Mouse (Mus musculus) hindbrain, embryonic 13.5 days (tissue): ENCODE data around the gene Gls. TPM values are rescaled to one million over a fixed set of nuclear protein-coding genes. Genes with fewer than 3 reads are reported as not detected.
A peak's percentile ranks its signal among the peaks of the same experiment; 100 is the strongest.

ENCODE experiments used
- ATAC-seq: fragments of 200-750 bp; cut with Nextera tagmentation; 2 replicates; pipeline ENCODE4 v1.8.0; 2017; ENCODE audit warnings: moderate TSS enrichment; ENCODE audit not compliant: low FRiP score
- H3K27ac ChIP-seq: fragments of 300-500 bp; sonication (generic); 2 replicates; pipeline ENCODE4 v1.5.1; 2015; ENCODE audit warnings: inconsistent platforms, mild to moderate bottlenecking, moderate library complexity
- H3K27me3 ChIP-seq: fragments of 300-500 bp; sonication (generic); 2 replicates; pipeline ENCODE4 v1.6.1; 2015; ENCODE audit warnings: mild to moderate bottlenecking, inconsistent platforms
- H3K36me3 ChIP-seq: fragments of 300-500 bp; sonication (generic); 2 replicates; pipeline ENCODE4 v1.6.1; 2015; ENCODE audit warnings: mild to moderate bottlenecking, inconsistent platforms
- H3K4me1 ChIP-seq: fragments of 300-500 bp; sonication (generic); replicated peaks from 2 replicates; pipeline ENCODE4 v1.6.1; 2015; ENCODE audit warnings: inconsistent platforms
- H3K4me2 ChIP-seq: fragments of 300-500 bp; sonication (generic); 2 replicates; pipeline ENCODE4 v1.6.1; 2015; ENCODE audit warnings: inconsistent platforms, mild to moderate bottlenecking, moderate library complexity
- H3K4me3 ChIP-seq: fragments of 300-500 bp; sonication (generic); 2 replicates; pipeline ENCODE4 v1.5.1; 2015; ENCODE audit warnings: mild to moderate bottlenecking, inconsistent platforms
- H3K9ac ChIP-seq: fragments of 300-500 bp; sonication (generic); 2 replicates; pipeline ENCODE4 v1.6.1; 2015; ENCODE audit warnings: mild to moderate bottlenecking, inconsistent platforms
- H3K9me3 ChIP-seq: fragments of 300-500 bp; sonication (generic); 2 replicates; pipeline ENCODE4 v1.6.1; 2016; ENCODE audit warnings: inconsistent platforms
- WGBS: fragments of 180-500 bp; shearing (Covaris S2); methylation state at CpG from one replicate; pipeline ENCODE4 v1.1.7; 2015; 5-methylcytosine and 5-hydroxymethylcytosine counted together
- polyA plus RNA-seq: library from polyadenylated mRNA; unstranded; fragments of >200 nt; fragmentation: Nextera tagmentation; extraction: Ambion mirVana; gene quantifications from 2 replicates; pipeline ENCODE4 v1.2.1, GENCODE M21; 2015

The Gls gene
- 25.4 and 29.0 TPM in 2 replicates for polyA plus RNA-seq

GRCm38 (mm10) chr1:52233143-52233713 is at the start of gene Gls:
TSS of gene Gls (minus strand) at chr1:52233232.
- Histone ChIP-seq H3K9me3 (no peaks in the 10 kb centered on the region), H3K27me3 (0 out of 2 replicates have a peak, but pooled peaks cover 3% of the 10 kb centered on the region), H3K4me2 (peak within 1 kb of the TSS; percentile 69), H3K4me1 (peaks cover 15% of the 10 kb centered on the region), H3K4me3 (peak within 1 kb of the TSS; percentile 96), H3K36me3 (no peaks in the 10 kb centered on the region), H3K27ac (peak within 1 kb of the TSS; percentile 98), H3K9ac (peak within 1 kb of the TSS; percentile 96)
- ATAC-seq = peak; percentile 100
- WGBS = under 1% methylated on average over 45 of the region's 46 CpGs

DNA sequence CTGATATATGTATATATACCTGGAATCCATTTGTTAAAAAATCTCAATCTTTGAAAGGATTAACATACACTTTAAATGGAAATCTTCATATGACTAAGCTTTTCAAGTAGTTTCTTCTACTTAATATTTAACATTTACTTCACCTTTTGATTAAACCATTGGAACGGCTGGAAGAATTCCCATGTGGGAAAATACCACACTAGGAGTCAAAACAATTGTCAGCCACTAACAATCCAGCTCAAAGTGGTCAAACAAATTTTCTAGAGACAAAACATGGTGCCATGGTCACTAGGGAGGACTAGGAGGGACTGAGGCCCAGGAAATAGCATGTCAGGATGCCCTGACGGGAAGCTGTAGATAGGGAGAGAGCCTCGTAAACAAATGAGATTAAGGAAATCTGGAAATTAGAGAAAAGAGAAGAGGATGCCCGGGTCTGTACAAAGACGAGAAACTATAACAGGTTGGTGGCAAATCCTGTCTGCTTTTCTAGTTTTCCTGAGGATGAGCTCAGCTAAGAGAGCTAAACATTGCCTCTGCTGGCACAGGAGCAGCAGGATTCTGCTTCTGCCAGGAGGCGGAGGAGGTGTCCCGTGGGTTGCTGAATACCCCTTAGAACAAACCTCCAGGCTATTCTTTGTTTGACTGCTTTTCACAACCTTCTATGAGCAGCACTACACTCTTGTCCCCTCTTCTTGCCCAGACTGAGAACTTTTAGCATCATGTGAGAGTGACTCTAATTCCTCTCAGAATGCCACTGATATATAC is 47.0 kb upstream of the Gls start:
- H3K36me3 ChIP-seq = no peaks in the 10 kb centered on the region
- no peaks in the 10 kb centered on the region for H3K27me3 ChIP-seq
- H3K4me3 ChIP-seq = no peak overlapping the region
- WGBS = 58% methylated on average over 7 of the region's 7 CpGs
- no peak overlapping the region for H3K4me2 ChIP-seq
- peaks cover 6% of the 10 kb centered on the region for H3K4me1 ChIP-seq
- no peak overlapping the region for H3K27ac ChIP-seq
- 0 out of 2 replicates have a peak, but pooled peaks cover 5% of the 10 kb centered on the region for H3K9me3 ChIP-seq
- no peak overlapping the region for H3K9ac ChIP-seq
- ATAC-seq = no peak

DNA sequence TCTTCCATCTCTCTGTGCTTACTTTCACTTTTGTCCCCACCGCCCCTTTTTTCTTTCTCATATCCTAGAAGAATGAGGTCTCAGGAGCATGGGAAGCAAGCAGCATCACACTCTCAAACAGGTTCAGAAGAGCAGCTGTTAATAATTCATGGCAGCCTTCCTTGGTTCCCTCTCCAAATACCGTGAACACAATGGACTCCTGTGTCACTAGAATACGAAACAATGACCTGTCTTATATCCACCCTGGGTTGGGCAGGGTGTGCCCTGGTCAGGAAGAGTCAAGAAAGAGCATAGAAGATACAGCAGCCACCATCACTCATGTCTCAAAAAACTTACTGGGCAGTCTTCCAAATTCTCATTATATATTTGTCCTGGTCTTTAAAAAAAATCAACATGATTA is 46.3 kb upstream of the Gls start:
- no peak for ATAC-seq
- 45% methylated on average over 3 of the region's 3 CpGs for WGBS
- Histone ChIP-seq H3K9me3 (0 out of 2 replicates have a peak, but pooled peaks cover 5% of the 10 kb centered on the region), H3K9ac (no peak overlapping the region), H3K4me2 (no peak overlapping the region), H3K4me3 (no peak overlapping the region), H3K27ac (no peak overlapping the region), H3K36me3 (no peaks in the 10 kb centered on the region), H3K27me3 (no peaks in the 10 kb centered on the region), H3K4me1 (peaks cover 6% of the 10 kb centered on the region)

GRCm38 (mm10) chr1:52278073-52278472 is 45.0 kb upstream of the Gls start:
- no peak overlapping the region for H3K4me2 ChIP-seq
- no peak overlapping the region for H3K27ac ChIP-seq
- 0 out of 2 replicates have a peak, but pooled peaks cover 5% of the 10 kb centered on the region for H3K9me3 ChIP-seq
- no peak for ATAC-seq
- WGBS = 82% methylated on average over 6 of the region's 6 CpGs
- H3K36me3 ChIP-seq = no peaks in the 10 kb centered on the region
- H3K4me1 ChIP-seq = peaks cover 6% of the 10 kb centered on the region
- H3K4me3 ChIP-seq = no peak overlapping the region
- H3K9ac ChIP-seq = no peak overlapping the region
- H3K27me3 ChIP-seq = no peaks in the 10 kb centered on the region

DNA sequence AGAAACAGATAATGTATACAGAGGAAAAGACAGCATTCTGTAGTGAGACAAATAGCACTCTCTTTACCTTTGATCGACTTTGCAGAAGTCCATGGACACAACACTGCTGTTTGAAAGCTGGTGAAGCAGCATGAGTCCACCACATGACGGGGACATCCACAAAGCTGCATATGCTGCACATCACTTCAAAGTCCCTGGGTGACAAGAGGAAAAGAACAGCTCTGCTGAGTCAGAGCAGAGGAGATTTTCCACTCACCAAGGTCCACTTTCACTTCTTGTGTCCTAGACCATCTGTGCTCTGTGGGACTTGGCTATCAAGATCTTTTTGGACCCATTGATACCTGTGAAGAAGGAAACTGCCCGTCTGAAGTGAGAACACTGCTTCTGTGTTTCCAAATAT is 41.2 kb upstream of the Gls start:
- Histone ChIP-seq H3K9me3 (0 out of 2 replicates have a peak, but pooled peaks cover 5% of the 10 kb centered on the region), H3K27ac (no peak overlapping the region), H3K4me2 (no peak overlapping the region), H3K9ac (no peak overlapping the region), H3K4me3 (no peak overlapping the region), H3K27me3 (no peaks in the 10 kb centered on the region), H3K36me3 (no peaks in the 10 kb centered on the region), H3K4me1 (no peaks in the 10 kb centered on the region)
- ATAC-seq = no peak
- WGBS = 88% methylated on average over 3 of the region's 3 CpGs

DNA sequence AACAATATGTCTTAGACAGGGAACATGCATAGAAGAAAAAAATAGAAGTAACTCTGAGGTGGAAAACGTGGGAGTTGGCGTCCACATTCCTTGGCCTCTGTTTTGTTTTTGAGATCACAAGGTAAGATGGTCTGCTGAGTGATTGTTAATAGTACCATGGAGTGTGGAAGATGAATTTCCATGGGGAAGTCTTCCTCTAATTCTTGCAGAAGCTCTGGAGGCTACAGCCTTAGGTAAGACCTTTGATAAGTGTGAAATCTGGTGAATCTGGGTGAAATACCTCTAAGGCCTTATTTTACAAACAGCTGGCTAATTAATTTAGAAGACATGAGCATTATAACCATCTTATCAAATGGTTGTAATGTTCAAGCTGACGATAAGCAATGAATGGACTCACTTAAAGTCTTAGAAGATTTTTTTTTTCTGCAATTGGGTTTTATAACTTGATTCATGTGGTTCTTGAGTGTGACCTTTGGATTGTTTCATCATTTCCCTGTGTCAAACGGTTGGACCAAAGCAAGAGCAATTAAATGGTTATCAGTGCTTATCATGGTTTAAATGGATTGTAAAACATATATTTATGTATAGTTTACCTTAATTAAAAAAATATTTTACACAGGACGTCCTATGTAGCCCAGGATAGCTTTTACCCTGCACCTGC is 39.1 kb upstream of the Gls start:
- Histone ChIP-seq H3K4me2 (no peak overlapping the region), H3K4me3 (no peak overlapping the region), H3K36me3 (no peaks in the 10 kb centered on the region), H3K27ac (no peak overlapping the region), H3K27me3 (no peaks in the 10 kb centered on the region), H3K4me1 (no peaks in the 10 kb centered on the region), H3K9me3 (0 out of 2 replicates have a peak, but pooled peaks cover 5% of the 10 kb centered on the region), H3K9ac (no peak overlapping the region)
- WGBS = 80% methylated on average over 5 of the region's 5 CpGs
- ATAC-seq = no peak

DNA sequence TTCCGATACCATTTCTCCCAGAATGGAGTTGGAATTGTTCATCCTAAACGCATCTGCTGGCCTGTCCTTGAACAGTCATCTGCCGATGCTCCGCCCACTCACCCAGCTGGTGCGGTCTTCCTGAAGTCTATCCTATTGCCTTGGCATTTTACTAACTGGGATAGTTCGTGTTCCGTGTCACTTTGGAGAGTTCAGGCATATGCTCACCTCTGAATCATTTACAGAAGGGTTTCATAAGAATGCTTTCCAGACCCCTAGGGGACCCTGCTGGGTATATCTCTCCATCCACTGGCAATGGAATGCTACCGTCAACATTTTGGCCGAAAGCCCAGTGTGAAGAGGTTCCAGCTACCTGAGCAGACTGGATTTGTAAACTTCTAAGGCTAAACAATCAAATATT is 37.3 kb upstream of the Gls start:
- Histone ChIP-seq H3K27ac (no peak overlapping the region), H3K36me3 (no peaks in the 10 kb centered on the region), H3K9ac (no peak overlapping the region), H3K9me3 (no peaks in the 10 kb centered on the region), H3K4me2 (no peak overlapping the region), H3K27me3 (no peaks in the 10 kb centered on the region), H3K4me3 (no peak overlapping the region), H3K4me1 (no peaks in the 10 kb centered on the region)
- no peak for ATAC-seq
- 85% methylated on average over 9 of the region's 9 CpGs for WGBS

DNA sequence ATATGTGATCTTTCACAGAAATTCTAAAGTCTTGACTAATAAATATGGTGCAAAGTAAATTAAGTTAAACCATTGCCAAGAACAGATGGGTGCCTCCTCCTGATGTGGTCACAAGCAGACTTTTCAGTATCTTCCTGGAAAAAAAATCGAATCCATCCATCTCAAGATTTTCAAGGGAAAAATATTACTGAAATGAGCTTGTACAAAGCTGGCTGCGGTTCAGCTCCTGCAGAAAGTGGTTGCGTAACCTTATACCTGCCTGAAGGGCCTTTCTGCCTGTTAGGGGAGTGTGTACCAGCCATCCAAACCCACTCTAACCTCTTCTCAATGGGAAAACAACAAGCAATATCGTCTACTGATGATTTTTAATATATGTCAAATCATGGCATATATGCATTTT is 36.6 kb upstream of the Gls start:
- no peaks in the 10 kb centered on the region for H3K4me1 ChIP-seq
- no peaks in the 10 kb centered on the region for H3K27me3 ChIP-seq
- H3K9ac ChIP-seq = no peak overlapping the region
- no peaks in the 10 kb centered on the region for H3K9me3 ChIP-seq
- WGBS = 90% methylated on average over 4 of the region's 4 CpGs
- H3K4me2 ChIP-seq = no peak overlapping the region
- H3K4me3 ChIP-seq = no peak overlapping the region
- H3K27ac ChIP-seq = no peak overlapping the region
- no peak for ATAC-seq
- no peaks in the 10 kb centered on the region for H3K36me3 ChIP-seq

DNA sequence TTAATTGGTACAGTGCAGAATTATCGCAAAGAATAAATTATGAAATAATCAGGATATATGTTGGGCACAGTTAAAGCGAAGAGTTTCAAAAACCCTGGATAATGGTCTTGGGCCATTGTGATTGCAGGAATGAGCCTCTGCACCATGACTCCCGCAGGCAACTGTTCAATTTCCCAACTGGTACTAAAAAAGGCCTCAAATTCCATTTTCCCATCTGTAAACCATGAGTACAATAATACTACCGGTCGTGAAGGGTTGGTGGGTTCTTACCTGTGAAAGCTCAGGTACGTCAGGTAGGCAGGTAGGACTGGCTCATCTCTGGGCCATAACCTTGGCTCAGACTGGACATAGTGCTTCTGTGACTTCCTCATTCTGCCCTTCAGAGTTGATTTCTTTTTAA is 35.0 kb upstream of the Gls start:
- 89% methylated on average over 6 of the region's 6 CpGs for WGBS

DNA sequence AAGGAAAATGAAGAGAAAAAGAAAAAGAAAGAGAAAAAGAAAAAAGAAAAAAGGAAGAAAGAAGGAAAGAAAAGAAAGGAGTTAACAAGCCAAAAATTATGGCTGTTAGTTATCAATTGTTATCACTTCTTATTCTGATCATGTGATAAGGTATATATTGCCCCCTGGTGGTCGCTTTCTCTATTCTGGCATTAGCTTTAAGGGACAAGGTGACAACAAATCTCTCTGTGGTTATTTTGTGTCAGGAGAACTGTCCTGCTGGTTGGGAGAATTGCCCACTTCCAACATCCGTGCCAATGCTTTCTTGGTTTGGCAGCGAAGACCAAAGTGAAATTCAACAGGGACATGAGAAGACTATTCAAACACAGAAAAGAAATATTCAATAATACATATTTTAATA is 34.6 kb upstream of the Gls start:
- Histone ChIP-seq H3K36me3 (no peaks in the 10 kb centered on the region), H3K4me2 (no peak overlapping the region), H3K9me3 (no peaks in the 10 kb centered on the region), H3K27me3 (no peaks in the 10 kb centered on the region), H3K4me1 (no peaks in the 10 kb centered on the region), H3K9ac (no peak overlapping the region), H3K4me3 (no peak overlapping the region), H3K27ac (no peak overlapping the region)
- ATAC-seq = no peak
- 56% methylated on average over 3 of the region's 3 CpGs for WGBS

More for the DNA sequence above, 35.0 kb upstream of the Gls start:
- H3K9ac ChIP-seq = no peak overlapping the region
- H3K4me1 ChIP-seq = no peaks in the 10 kb centered on the region
- no peak for ATAC-seq
- H3K27me3 ChIP-seq = no peaks in the 10 kb centered on the region
- no peak overlapping the region for H3K4me3 ChIP-seq
- no peaks in the 10 kb centered on the region for H3K36me3 ChIP-seq
- no peaks in the 10 kb centered on the region for H3K9me3 ChIP-seq
- H3K4me2 ChIP-seq = no peak overlapping the region
- H3K27ac ChIP-seq = no peak overlapping the region

- WGBS = 81% methylated on average over 3 of the region's 3 CpGs
- no peaks in the 10 kb centered on the region for H3K27me3 ChIP-seq
- H3K27ac ChIP-seq = no peak overlapping the region
- H3K36me3 ChIP-seq = no peaks in the 10 kb centered on the region
- no peak overlapping the region for H3K4me3 ChIP-seq
- ATAC-seq = no peak
- H3K9me3 ChIP-seq = no peaks in the 10 kb centered on the region
- H3K4me1 ChIP-seq = no peaks in the 10 kb centered on the region
- H3K4me2 ChIP-seq = no peak overlapping the region
- no peak overlapping the region for H3K9ac ChIP-seq
These were observed 33.0 kb upstream of the Gls start for GRCm38 (mm10) chr1:52265886-52266516.

- Histone ChIP-seq H3K4me2 (no peak overlapping the region), H3K4me1 (no peaks in the 10 kb centered on the region), H3K36me3 (no peaks in the 10 kb centered on the region), H3K9ac (no peak overlapping the region), H3K4me3 (no peak overlapping the region), H3K27ac (no peak overlapping the region), H3K27me3 (no peaks in the 10 kb centered on the region), H3K9me3 (no peaks in the 10 kb centered on the region)
- ATAC-seq = no peak
- 80% methylated on average over 3 of the region's 3 CpGs for WGBS
These were observed 31.3 kb upstream of the Gls start for GRCm38 (mm10) chr1:52264290-52264689.
